Mouse (Mus musculus) hindbrain, postnatal 0 days (tissue): ENCODE measurements around the gene Tfrc. TPM values are rescaled to one million over a fixed set of nuclear protein-coding genes. Genes with fewer than 3 reads are reported as not detected.

Experiments
- ATAC-seq: fragments of 200-750 bp; cut with Nextera tagmentation; 2 replicates; pipeline ENCODE4 v1.8.0; 2017; ENCODE audit warnings: mild to moderate bottlenecking, moderate TSS enrichment, moderate library complexity
- DNase-seq: peaks from one replicate; pipeline ENCODE4 v3.0.0-alpha.2; 2015; ENCODE audit warnings: low spot score
- H3K27ac ChIP-seq: fragments of 300-500 bp; sonication (generic); 2 replicates; pipeline ENCODE4 v1.5.1; 2014; ENCODE audit warnings: mild to moderate bottlenecking
- H3K27me3 ChIP-seq: fragments of 300-500 bp; sonication (generic); 2 replicates; pipeline ENCODE4 v1.6.1; 2014; ENCODE audit warnings: low read length, mixed read lengths; ENCODE audit not compliant: insufficient read depth
- H3K36me3 ChIP-seq: fragments of 300-500 bp; sonication (generic); 2 replicates; pipeline ENCODE4 v1.6.1; 2014; ENCODE audit warnings: low read length, mixed read lengths; ENCODE audit not compliant: insufficient read depth
- H3K4me1 ChIP-seq: fragments of 300-500 bp; sonication (generic); 2 replicates; pipeline ENCODE4 v1.6.1; 2014; ENCODE audit warnings: antibody characterized with exemption, low read length, mixed read lengths; ENCODE audit not compliant: insufficient read depth
- H3K4me2 ChIP-seq: fragments of 300-500 bp; sonication (generic); 2 replicates; pipeline ENCODE4 v1.6.1; 2014; ENCODE audit warnings: low read depth, mild to moderate bottlenecking, low read length, moderate library complexity, mixed read lengths
- H3K4me3 ChIP-seq: fragments of 300-500 bp; sonication (generic); 2 replicates; pipeline ENCODE4 v1.5.1; 2014; ENCODE audit warnings: low read length
- H3K9ac ChIP-seq: fragments of 300-500 bp; sonication (generic); replicated peaks from 2 replicates; pipeline ENCODE4 v1.6.1; 2014; ENCODE audit warnings: mild to moderate bottlenecking, low read length, moderate library complexity, mixed read lengths
- H3K9me3 ChIP-seq: fragments of 300-500 bp; sonication (generic); 2 replicates; pipeline ENCODE4 v1.6.1; 2016; ENCODE audit warnings: low read length, mixed read lengths
- CTCF ChIP-seq: IDR thresholded peaks from 2 replicates; pipeline ENCODE4 v1.5.1; 2016; ENCODE audit warnings: antibody characterized with exemption, control low read depth, low read depth
- WGBS: fragments of 180-500 bp; shearing (Covaris S2); extraction: QIAGEN DNeasy Blood & Tissue Kit; methylation state at CpG from one replicate; pipeline ENCODE4 v1.1.7; 2014; 5-methylcytosine and 5-hydroxymethylcytosine counted together
- polyA plus RNA-seq: library from polyadenylated mRNA; unstranded; fragments of >200 nt; fragmentation: Nextera tagmentation; extraction: Ambion mirVana; gene quantifications from 2 replicates; pipeline ENCODE4 v1.2.1, GENCODE M21; 2015
- total RNA-seq: library from RNA; depleted of rRNA; stranded (reverse); fragments of >200 nt; gene quantifications from 2 replicates; pipeline ENCODE4 v1.2.3, GENCODE M21; 2014

The Tfrc gene
- total and polyA plus RNA-seq, 2 experiments from 2014 or later: 38.3 to 51.9 TPM

DNA sequence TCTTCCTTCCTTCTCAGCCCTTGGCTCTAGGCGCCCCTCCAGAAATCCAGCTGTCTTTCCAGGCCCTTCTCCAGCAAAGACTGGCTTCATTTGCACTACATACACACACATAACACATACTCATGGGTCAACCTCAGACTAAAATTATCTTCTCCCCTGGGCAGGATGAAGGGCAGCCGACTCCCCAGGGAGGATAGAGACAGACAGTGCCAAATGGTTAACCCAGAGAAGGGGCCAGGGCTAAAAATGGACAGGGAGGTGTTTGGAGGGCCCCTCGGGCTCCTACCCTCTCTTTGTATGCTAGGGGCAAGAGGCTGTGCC, 58.8 kb downstream of the Tfrc start:
- 69% methylated on average over 3 of the region's 3 CpGs for WGBS
- no peaks in the 10 kb centered on the region for H3K27me3 ChIP-seq
- H3K27ac ChIP-seq: no peak overlapping the region
- peaks cover 35% of the 10 kb centered on the region for H3K36me3 ChIP-seq
- DNase-seq (no peak), ATAC-seq (no peak)
- TF ChIP-seq CTCF: no peak
- no peaks in the 10 kb centered on the region for H3K9me3 ChIP-seq
- H3K4me3 ChIP-seq: no peak overlapping the region
- no peak overlapping the region for H3K9ac ChIP-seq
- H3K4me1 ChIP-seq: peaks cover 28% of the 10 kb centered on the region
- no peak overlapping the region for H3K4me2 ChIP-seq

DNA sequence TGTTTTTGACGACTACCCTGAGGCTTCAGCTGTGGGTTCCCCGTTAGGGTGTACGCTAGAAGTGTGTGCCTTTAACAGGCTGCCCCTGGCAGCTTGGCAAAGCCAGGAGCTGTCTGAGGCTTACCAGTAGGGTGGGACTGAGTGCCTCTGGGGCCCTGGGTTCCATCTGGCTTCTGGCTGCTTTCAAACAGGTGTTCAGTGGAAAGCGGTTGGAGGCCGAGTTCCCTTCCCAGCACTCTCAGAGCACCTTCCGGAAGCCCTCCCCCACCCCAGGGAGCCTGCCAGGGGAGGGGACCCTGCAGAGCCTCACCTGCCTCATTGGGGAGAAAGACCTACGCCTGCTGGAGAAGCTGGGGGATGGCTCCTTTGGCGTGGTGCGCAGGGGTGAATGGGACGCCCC, 59.3 kb downstream of the Tfrc start:
- ATAC-seq (no peak), DNase-seq (no peak)
- 50% methylated on average over 10 of the region's 10 CpGs for WGBS
- Histone ChIP-seq H3K4me2 (no peak overlapping the region), H3K27ac (no peak overlapping the region), H3K9me3 (no peaks in the 10 kb centered on the region), H3K4me1 (peaks cover 24% of the 10 kb centered on the region), H3K36me3 (peaks cover 35% of the 10 kb centered on the region), H3K9ac (no peak overlapping the region), H3K27me3 (no peaks in the 10 kb centered on the region), H3K4me3 (no peak overlapping the region)
- TF ChIP-seq CTCF: no peak

DNA sequence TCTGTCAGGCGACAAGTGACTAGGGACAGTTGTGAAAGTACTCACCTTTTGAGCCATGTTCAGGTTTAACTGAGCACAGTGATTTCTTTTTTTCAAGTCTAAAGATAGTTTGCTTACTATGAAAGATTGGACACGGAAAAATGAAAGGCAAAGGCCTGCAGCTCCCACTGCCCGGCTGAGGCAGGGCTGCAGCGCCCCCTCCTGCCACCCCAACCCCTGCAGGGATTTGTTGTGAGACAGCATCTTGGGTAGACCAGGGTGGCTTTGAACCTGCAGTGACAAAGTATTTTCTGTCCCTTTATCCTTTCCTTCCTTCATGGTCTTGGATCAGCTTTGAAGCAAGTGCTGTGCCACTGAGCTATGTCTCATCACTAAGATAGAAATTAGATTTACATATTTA, 59.8 kb downstream of the Tfrc start:
- Histone ChIP-seq H3K4me2 (no peak overlapping the region), H3K9me3 (no peaks in the 10 kb centered on the region), H3K27ac (no peak overlapping the region), H3K9ac (no peak overlapping the region), H3K27me3 (no peaks in the 10 kb centered on the region), H3K36me3 (peaks cover 35% of the 10 kb centered on the region), H3K4me3 (no peak overlapping the region), H3K4me1 (peaks cover 19% of the 10 kb centered on the region)
- DNase-seq (no peak), ATAC-seq (no peak)
- 67% methylated on average over 4 of the region's 4 CpGs for WGBS
- TF ChIP-seq CTCF: peak; percentile 45

DNA sequence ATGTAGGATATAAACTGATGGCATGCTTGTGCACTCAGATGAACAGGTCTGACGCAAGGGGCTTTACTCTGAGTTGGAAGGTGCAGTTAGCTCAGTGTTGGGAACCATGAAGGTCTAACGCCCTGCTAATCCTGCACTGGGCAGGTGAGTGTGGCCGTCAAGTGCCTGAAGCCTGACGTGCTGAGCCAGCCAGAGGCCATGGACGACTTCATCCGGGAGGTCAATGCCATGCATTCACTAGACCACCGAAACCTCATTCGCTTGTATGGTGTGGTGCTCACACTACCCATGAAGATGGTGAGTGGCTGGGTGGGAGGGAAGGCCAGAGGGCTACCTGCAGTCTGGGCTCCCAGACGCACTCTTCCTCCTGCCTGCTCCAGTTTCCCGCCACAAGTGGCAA, 60.5 kb downstream of the Tfrc start:
- DNase-seq (no peak), ATAC-seq (no peak)
- Histone ChIP-seq H3K9ac (no peak overlapping the region), H3K9me3 (no peaks in the 10 kb centered on the region), H3K4me3 (no peak overlapping the region), H3K27ac (no peak overlapping the region), H3K36me3 (peaks cover 43% of the 10 kb centered on the region), H3K4me2 (no peak overlapping the region), H3K4me1 (peaks cover 14% of the 10 kb centered on the region), H3K27me3 (no peaks in the 10 kb centered on the region)
- 90% methylated on average over 10 of the region's 10 CpGs for WGBS
- no peak for TF ChIP-seq CTCF

DNA sequence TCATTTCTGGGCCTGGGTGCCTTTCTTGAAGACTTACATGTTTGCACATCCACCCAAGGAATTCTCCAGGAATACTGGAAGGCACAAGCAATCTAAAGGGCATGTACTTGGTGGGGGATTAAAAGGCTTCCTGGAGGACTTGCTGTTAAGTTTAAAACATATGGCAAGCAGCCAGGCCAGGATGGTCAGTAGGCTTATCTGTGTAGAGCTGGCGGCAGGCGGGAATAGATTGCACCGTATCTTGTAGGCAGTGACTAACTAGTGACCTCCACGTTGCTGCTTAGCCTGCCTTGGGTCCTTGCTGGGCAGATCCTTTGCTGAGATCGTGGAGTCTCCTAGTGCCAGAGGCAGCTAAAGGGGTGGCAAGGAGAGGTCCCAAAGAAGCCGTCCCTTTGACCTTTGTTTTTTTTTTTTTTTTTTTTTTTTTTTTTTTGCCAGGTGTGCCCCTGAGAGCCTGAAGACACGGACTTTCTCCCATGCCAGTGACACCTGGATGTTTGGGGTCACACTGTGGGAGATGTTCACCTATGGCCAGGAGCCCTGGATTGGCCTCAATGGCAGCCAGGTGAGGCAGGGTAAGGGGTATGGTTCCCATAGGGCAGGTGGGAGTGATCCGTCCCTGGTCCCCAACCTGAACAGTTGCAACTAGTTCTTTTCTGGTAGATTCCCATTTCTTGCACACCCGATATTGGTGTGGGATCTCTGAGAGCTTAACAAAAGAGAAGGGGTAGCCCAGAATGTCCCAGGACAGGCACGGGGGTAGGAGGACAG, 61.8 kb downstream of the Tfrc start:
- H3K27ac ChIP-seq: no peak overlapping the region
- H3K4me2 ChIP-seq: no peak overlapping the region
- peaks cover 54% of the 10 kb centered on the region for H3K36me3 ChIP-seq

DNA sequence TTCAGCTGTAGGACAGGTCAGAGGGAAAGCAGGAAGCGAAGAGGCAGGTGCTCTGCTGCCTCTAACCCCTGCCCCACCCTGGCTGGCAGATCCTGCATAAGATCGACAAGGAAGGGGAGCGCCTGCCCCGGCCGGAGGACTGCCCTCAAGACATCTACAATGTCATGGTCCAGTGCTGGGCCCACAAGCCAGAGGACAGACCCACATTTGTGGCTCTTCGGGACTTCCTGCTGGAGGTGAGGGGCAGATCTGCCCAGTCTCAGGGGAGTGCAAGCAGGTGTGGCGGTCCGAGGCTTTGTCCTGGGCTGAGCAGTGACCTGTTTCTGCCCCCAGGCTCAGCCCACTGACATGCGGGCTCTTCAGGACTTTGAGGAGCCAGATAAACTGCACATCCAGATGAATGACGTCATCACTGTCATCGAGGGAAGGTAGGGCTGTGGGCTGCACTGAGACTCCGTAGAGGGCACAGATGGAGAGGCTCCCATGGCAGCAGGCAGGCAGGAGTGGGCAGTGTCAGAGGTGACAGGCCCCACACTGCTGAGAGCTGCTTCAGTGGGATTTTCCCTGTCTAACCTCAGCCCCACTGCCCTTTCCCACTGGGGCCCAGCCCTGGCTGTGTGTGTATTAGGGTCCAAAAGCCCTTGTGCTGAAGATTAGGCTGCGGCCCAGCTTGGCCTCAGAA, 62.6 kb downstream of the Tfrc start:
- Histone ChIP-seq H3K9ac (no peak overlapping the region), H3K36me3 (peaks cover 62% of the 10 kb centered on the region), H3K4me1 (peaks cover 10% of the 10 kb centered on the region), H3K4me2 (no peak overlapping the region), H3K9me3 (no peaks in the 10 kb centered on the region), H3K4me3 (no peak overlapping the region), H3K27me3 (no peaks in the 10 kb centered on the region), H3K27ac (no peak overlapping the region)
- ATAC-seq (no peak), DNase-seq (no peak)
- WGBS: 87% methylated on average over 13 of the region's 13 CpGs
- TF ChIP-seq CTCF: no peak

More for the DNA sequence above, 61.8 kb downstream of the Tfrc start:
- Histone ChIP-seq H3K4me3 (no peak overlapping the region), H3K4me1 (peaks cover 11% of the 10 kb centered on the region), H3K27me3 (no peaks in the 10 kb centered on the region), H3K9me3 (no peaks in the 10 kb centered on the region), H3K9ac (no peak overlapping the region)
- DNase-seq: no peak
- TF ChIP-seq CTCF: no peak
- ATAC-seq: no peak
- WGBS: 90% methylated on average over 10 of the region's 10 CpGs

DNA sequence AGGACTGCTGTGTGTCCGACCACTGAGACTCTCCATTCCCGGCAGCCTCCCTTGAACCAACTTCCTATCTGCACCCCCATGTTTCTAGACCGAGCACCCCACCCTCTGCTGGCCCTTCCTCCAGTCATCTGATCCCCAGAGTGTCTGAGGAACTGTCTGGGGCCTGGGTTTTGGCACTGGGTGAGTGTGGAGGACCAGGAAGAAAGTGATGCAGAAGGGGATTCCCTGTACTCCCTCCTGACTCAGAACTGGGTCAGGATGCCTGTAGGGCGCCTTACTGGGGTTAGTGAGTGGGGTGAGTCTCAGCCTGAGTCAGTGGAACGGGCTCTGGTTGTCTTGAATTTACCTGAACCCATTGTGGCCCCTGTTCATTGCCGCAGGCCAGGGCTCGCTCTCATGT, 63.5 kb downstream of the Tfrc start:
- no peak overlapping the region for H3K27ac ChIP-seq
- no peak for TF ChIP-seq CTCF
- no peaks in the 10 kb centered on the region for H3K9me3 ChIP-seq
- no peak overlapping the region for H3K9ac ChIP-seq
- WGBS: 89% methylated on average over 7 of the region's 7 CpGs
- H3K27me3 ChIP-seq: no peaks in the 10 kb centered on the region
- DNase-seq (no peak), ATAC-seq (no peak)
- no peak overlapping the region for H3K4me3 ChIP-seq
- peaks cover 63% of the 10 kb centered on the region for H3K36me3 ChIP-seq
- H3K4me1 ChIP-seq: peaks cover 6% of the 10 kb centered on the region
- no peak overlapping the region for H3K4me2 ChIP-seq
